Mouse (Mus musculus) CH12.LX (cell line): ENCODE results near the gene Crip2.

ENCODE experiments used
- CTCF ChIP-seq, 2 experiments: IDR thresholded peaks in 1 of 2; conservative IDR thresholded peaks in 1 of 2; 2 replicates each; pipeline ENCODE4 v1.5.1; 2011 to 2012; ENCODE audit warnings: low read depth in 2 of 2, low read length in 2 of 2, improper control_type of control experiment in 1 of 2, inconsistent platforms in 1 of 2, mild to moderate bottlenecking in 1 of 2, moderate library complexity in 1 of 2
- ZNF384 ChIP-seq: IDR thresholded peaks from 2 replicates; pipeline ENCODE4 v1.6.1; 2012; ENCODE audit warnings: low read depth, low read length, improper control_type of control experiment, inconsistent platforms

- TF ChIP-seq ZNF384 = no peak
- TF ChIP-seq CTCF (conservative IDR thresholded peaks at IDR 0.05 in 1 of 2, IDR thresholded peaks at IDR 0.05 in 1 of 2; ENCODE audit: low read depth in 2 of 2, low read length in 2 of 2) = no peak
Observed at GRCm38 (mm10) chr12:113142021-113142975, 2.3 kb downstream of the Crip2 start.
